Mouse (Mus musculus): ENCODE results near the gene Arl8a. TPM values are rescaled to one million over a fixed set of nuclear protein-coding genes. Genes with fewer than 3 reads are reported as not detected.

The Arl8a gene
- 22.5 and 44.9 TPM in 2 replicates for polyA plus RNA-seq (2011; ENCODE audit: insufficient read depth, insufficient read length, low replicate concordance, missing spikeins)

DNA sequence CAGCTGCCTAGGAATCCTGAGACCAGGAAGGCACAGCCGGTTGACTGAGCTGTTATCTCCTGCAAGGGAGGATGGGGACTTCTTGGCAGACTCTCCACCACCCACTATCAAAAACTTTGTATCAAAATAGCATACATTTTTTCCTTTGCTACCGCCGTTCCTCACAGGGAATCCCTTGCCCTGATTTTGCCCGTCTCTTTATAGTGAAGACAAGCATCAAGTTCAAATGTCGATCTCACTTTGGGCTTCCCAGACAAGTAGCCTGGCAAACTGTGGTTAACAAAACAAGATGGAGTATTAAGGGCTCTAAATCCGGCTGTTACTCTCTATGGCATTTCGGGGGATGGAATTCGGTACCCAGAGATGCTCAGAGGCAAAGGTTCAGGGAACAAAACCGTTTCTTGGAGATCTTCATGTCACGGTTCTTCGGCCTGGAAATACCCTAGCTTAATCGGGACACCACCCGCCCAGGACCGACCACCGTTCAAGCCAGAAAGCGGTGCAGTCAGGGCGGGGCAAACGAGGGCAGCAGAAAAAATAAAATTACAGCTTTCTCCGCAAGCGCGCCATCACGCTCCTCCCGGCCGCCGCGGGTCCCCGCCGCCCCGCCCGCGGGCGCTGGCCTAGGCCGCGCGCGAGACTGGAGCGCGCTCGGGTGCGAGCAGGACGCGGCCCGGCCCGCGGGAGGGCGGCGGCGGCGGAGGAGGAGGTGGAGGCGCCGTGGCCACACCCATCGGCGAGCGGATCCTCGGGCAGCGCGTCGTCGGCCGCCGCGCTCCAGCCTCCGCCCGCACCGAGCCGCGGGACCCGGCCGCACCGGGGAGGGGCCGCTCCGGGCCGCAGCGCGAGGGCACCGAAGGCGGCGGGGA is at the start of gene Arl8a:
TSS of gene Arl8a (plus strand) at position 748 of the 869 bp plus-strand sequence.
- peak within 1 kb of the TSS; percentile 95 for H3K27ac ChIP-seq (ENCODE audit: control insufficient read depth, insufficient read depth, low read depth, low read length, poor library complexity)
- 2% methylated on average over 71 of the region's 78 CpGs for WGBS
- H3K4me3 ChIP-seq (replicated peaks; ENCODE audit: control insufficient read depth, low read depth, low read length) = peak within 1 kb of the TSS; percentile 89
- TF ChIP-seq POLR2A (IDR thresholded peaks at IDR 0.05; ENCODE audit: borderline replicate concordance, control insufficient read depth, low read depth, low read length) = 0 out of 2 replicates have a peak, but pooled peaks have one; percentile 17
- no peak for TF ChIP-seq CTCF (IDR thresholded peaks at IDR 0.05; ENCODE audit: control insufficient read depth, insufficient read depth, low read length)
- H3K4me1 ChIP-seq (ENCODE audit: control insufficient read depth, insufficient read depth, low read length) = no peaks in the 10 kb centered on the region

DNA sequence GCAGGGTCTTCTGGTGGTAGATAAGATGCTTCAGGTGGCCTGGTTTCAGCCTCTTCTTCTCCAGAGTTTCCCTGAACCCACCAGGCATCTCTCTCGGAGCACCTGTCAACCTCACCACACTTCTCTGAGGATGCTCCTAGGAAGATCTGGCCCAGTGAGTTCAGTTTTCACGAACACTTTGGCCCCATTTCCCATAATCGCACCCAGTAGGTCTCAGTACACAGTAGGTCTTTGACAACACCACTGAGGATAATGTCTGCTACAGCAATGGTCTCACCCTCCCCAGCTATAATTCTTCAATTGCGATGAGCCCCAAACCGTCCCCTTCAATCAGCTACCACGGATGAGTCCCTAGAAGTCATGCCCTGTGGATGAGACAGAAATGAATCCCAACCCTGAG is 49.2 kb upstream of the Arl8a start:
- H3K4me3 ChIP-seq (replicated peaks; ENCODE audit: control insufficient read depth, low read depth, low read length) = no peak overlapping the region
- TF ChIP-seq POLR2A (IDR thresholded peaks at IDR 0.05; ENCODE audit: borderline replicate concordance, control insufficient read depth, low read depth, low read length) (no peak), CTCF (IDR thresholded peaks at IDR 0.05; ENCODE audit: control insufficient read depth, insufficient read depth, low read length) (no peak)
- 83% methylated on average over 6 of the region's 6 CpGs for WGBS
- H3K4me1 ChIP-seq (ENCODE audit: control insufficient read depth, insufficient read depth, low read length) = peaks cover 4% of the 10 kb centered on the region
- no peak overlapping the region for H3K27ac ChIP-seq (ENCODE audit: control insufficient read depth, insufficient read depth, low read depth, low read length, poor library complexity)

DNA sequence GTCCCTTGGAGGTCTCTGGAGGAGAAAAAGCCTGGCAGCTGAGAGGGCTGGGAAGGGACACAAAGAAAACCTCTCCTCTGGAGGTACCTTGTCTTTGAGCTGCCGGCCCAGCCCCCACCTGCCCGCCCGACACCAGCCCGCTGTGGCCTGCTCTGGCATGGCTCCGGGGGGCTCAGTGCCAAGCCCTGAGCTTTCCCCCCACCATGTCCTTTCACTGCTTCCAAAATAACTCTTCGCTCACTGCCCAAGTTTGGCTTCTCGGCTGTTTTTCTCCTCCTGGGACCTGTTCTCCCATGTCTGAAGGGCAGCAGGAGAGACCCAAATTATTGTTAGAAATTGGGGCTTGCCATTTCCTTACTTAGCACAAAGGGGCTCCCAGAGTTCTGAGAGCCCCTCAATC is 48.2 kb upstream of the Arl8a start:
- Histone ChIP-seq H3K4me3 (replicated peaks; ENCODE audit: control insufficient read depth, low read depth, low read length) (no peak overlapping the region), H3K4me1 (ENCODE audit: control insufficient read depth, insufficient read depth, low read length) (peaks cover 4% of the 10 kb centered on the region), H3K27ac (ENCODE audit: control insufficient read depth, insufficient read depth, low read depth, low read length, poor library complexity) (no peak overlapping the region)
- 90% methylated on average over 7 of the region's 7 CpGs for WGBS
- TF ChIP-seq CTCF (IDR thresholded peaks at IDR 0.05; ENCODE audit: control insufficient read depth, insufficient read depth, low read length) = no peak
- TF ChIP-seq POLR2A (IDR thresholded peaks at IDR 0.05; ENCODE audit: borderline replicate concordance, control insufficient read depth, low read depth, low read length) = no peak

DNA sequence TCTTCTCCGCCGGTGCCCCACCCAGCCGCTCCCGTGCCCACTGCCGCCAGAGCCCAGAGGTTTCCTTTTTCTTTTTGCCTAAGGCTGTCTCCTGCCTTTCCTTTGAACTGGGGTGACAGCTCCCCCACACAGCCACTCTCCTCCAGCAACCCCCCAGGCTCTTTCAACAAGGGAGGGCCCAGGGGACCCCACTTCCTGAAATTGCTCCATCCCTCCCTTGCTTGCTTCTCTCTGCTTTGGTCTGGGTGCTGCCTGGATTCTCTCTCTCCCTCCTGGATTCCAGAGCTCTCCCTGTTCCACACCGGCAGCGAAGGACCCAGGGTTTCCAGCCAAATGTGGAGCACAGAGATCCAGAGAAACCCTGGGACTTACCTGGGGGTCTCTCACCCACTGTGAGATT is 46.2 kb upstream of the Arl8a start:
- Histone ChIP-seq H3K27ac (ENCODE audit: control insufficient read depth, insufficient read depth, low read depth, low read length, poor library complexity) (no peak overlapping the region), H3K4me3 (replicated peaks; ENCODE audit: control insufficient read depth, low read depth, low read length) (no peak overlapping the region), H3K4me1 (ENCODE audit: control insufficient read depth, insufficient read depth, low read length) (peaks cover 1% of the 10 kb centered on the region; the same call in 1 of the 2 replicates)
- 18% methylated on average over 7 of the region's 7 CpGs for WGBS
- TF ChIP-seq POLR2A (IDR thresholded peaks at IDR 0.05; ENCODE audit: borderline replicate concordance, control insufficient read depth, low read depth, low read length) (no peak), CTCF (IDR thresholded peaks at IDR 0.05; ENCODE audit: control insufficient read depth, insufficient read depth, low read length) (no peak)

DNA sequence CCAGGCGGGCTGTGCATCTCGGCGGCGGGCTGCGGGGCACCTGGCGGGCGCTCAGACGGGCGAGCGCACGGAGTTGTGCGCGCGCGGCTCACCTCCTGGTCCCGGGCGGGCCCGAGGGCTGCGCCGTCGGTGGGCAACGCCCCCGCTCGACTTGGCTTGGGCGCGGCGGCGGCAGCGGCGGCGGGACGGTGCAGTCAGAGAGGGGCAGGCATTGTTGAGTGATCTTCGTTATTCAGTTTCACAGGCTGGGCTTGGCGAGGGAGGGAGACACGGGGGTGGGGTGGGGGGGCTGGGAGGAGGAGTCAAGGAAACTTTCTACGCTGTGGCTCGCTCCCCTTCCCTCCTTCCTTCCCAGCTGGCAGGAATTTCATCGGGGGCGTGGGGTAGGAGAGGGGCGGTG is 41.5 kb upstream of the Arl8a start, which contains the start of gene Lgr6:
TSS of gene Lgr6 (minus strand) at position 153 of the 400 bp plus-strand sequence.
- Histone ChIP-seq H3K4me1 (ENCODE audit: control insufficient read depth, insufficient read depth, low read length) (no peaks in the 10 kb centered on the region; the same call in 1 of the 2 replicates), H3K27ac (ENCODE audit: control insufficient read depth, insufficient read depth, low read depth, low read length, poor library complexity) (no peak within 1 kb of the TSS), H3K4me3 (replicated peaks; ENCODE audit: control insufficient read depth, low read depth, low read length) (no peak within 1 kb of the TSS)
- no peak for TF ChIP-seq POLR2A (IDR thresholded peaks at IDR 0.05; ENCODE audit: borderline replicate concordance, control insufficient read depth, low read depth, low read length)
- no peak for TF ChIP-seq CTCF (IDR thresholded peaks at IDR 0.05; ENCODE audit: control insufficient read depth, insufficient read depth, low read length)
- WGBS = under 1% methylated on average over 40 of the region's 40 CpGs

DNA sequence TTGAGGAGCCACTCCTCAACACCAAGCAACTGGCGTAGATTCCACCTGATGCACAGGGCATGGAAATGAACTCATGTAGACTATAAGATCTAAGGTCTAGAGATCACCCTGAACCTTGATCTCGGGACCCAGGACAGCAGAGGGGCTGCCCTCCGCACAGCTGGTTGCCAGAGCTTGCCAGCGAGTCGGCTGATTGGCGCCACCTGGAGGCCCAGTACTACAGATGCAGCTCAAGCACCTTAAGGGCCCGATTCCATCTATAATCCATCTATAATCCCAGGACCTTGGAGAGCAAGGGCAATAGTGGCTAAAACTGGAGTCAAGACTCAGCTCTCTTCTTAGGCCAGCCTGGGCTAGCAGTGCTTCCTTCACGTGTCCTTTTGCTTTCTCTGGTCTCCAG is 40.7 kb upstream of the Arl8a start:
- Histone ChIP-seq H3K27ac (ENCODE audit: control insufficient read depth, insufficient read depth, low read depth, low read length, poor library complexity) (no peak overlapping the region), H3K4me3 (replicated peaks; ENCODE audit: control insufficient read depth, low read depth, low read length) (no peak overlapping the region), H3K4me1 (ENCODE audit: control insufficient read depth, insufficient read depth, low read length) (no peaks in the 10 kb centered on the region; the same call in 1 of the 2 replicates)
- 2% methylated on average over 8 of the region's 8 CpGs for WGBS
- TF ChIP-seq POLR2A (IDR thresholded peaks at IDR 0.05; ENCODE audit: borderline replicate concordance, control insufficient read depth, low read depth, low read length) = no peak
- peak; percentile 81 for TF ChIP-seq CTCF (IDR thresholded peaks at IDR 0.05; ENCODE audit: control insufficient read depth, insufficient read depth, low read length)

DNA sequence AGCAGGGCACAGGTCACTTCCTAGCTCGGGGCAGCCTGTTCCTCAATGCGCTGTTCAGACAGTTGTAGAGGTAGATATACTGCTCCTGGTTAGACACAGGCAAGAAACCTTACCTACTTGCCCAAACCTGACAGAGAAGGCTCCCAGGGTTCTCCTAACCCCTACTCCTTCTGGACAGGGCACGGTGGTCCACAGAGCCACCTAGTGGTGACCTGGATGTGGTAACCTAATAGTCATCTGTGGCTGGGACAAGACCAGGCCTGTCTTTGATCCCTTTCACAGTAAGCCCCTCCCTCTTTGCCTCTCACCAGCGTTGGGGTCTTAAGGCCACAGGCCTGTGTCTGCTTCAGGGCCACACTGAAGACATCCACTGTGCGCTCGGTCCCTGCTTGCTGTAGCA is 38.0 kb upstream of the Arl8a start:
- Histone ChIP-seq H3K27ac (ENCODE audit: control insufficient read depth, insufficient read depth, low read depth, low read length, poor library complexity) (no peak overlapping the region), H3K4me3 (replicated peaks; ENCODE audit: control insufficient read depth, low read depth, low read length) (no peak overlapping the region), H3K4me1 (ENCODE audit: control insufficient read depth, insufficient read depth, low read length) (no peaks in the 10 kb centered on the region; the same call in 1 of the 2 replicates)
- 57% methylated on average over 6 of the region's 6 CpGs for WGBS
- TF ChIP-seq CTCF (IDR thresholded peaks at IDR 0.05; ENCODE audit: control insufficient read depth, insufficient read depth, low read length) = peak; percentile 76
- no peak for TF ChIP-seq POLR2A (IDR thresholded peaks at IDR 0.05; ENCODE audit: borderline replicate concordance, control insufficient read depth, low read depth, low read length)

DNA sequence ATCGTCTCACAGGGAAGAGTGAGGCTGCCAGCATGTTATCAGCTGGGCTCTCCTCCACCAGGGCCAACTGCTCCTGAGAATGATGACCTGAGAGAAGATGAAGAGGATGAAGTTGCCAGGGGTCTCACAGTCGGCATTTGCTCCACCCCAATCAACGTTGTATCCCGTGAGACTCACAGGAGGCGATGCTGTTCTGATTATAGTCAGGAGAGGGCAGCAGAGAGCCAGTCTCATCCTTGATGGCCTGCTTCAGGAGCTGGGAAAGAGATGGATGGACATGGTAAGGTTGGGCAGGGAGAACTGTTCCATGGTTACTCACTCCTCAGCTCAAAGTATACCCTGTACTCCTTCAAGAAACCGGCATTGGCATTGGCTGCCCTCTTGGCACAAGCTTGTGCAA is 36.5 kb upstream of the Arl8a start:
- Histone ChIP-seq H3K27ac (ENCODE audit: control insufficient read depth, insufficient read depth, low read depth, low read length, poor library complexity) (no peak overlapping the region), H3K4me3 (replicated peaks; ENCODE audit: control insufficient read depth, low read depth, low read length) (no peak overlapping the region), H3K4me1 (ENCODE audit: control insufficient read depth, insufficient read depth, low read length) (no peaks in the 10 kb centered on the region; the same call in 1 of the 2 replicates)
- no peak for TF ChIP-seq POLR2A (IDR thresholded peaks at IDR 0.05; ENCODE audit: borderline replicate concordance, control insufficient read depth, low read depth, low read length)
- TF ChIP-seq CTCF (IDR thresholded peaks at IDR 0.05; ENCODE audit: control insufficient read depth, insufficient read depth, low read length) = peak; percentile 93
- WGBS = 20% methylated on average over 6 of the region's 6 CpGs

Data from bone marrow, adult 2 months (tissue).